Mouse (Mus musculus): ENCODE measurements around the gene Il4i1. TPM values are rescaled to one million over a fixed set of nuclear protein-coding genes. Genes with fewer than 3 reads are reported as not detected.

Il4i1 gene
- total and polyA plus RNA-seq, 2 experiments from 2014 or later, result 1.1 TPM; not detected in 1

GRCm38 (mm10) chr7:44841825-44842463, 25.8 kb downstream of the Il4i1 start:
- Histone ChIP-seq H3K4me3 (ENCODE audit: low read depth, low read length) (no peak overlapping the region), H3K4me2 (ENCODE audit: low read depth, low read length) (no peak overlapping the region), H3K27me3 (ENCODE audit: control insufficient read depth, insufficient read depth, low read length) (peaks cover 5% of the 10 kb centered on the region; the same call in 1 of the 2 replicates), H3K9me3 (replicated peaks; ENCODE audit: control insufficient read depth, low read length) (no peaks in the 10 kb centered on the region), H3K9ac (replicated peaks; ENCODE audit: low read depth, low read length) (no peak overlapping the region), H3K36me3 (replicated peaks; ENCODE audit: control insufficient read depth, insufficient read depth, low read length) (peaks cover 62% of the 10 kb centered on the region), H3K27ac (ENCODE audit: low read depth) (no peak overlapping the region), H3K4me1 (ENCODE audit: control insufficient read depth, insufficient read depth) (peaks cover 11% of the 10 kb centered on the region)
- ATAC-seq (ENCODE audit: insufficient read depth, low read depth), result no peak
- no peak for DNase-seq (ENCODE audit: low spot score)
- 82% methylated on average over 8 of the region's 8 CpGs for WGBS
- TF ChIP-seq EP300 (IDR thresholded peaks at IDR 0.05; ENCODE audit: low read depth), result no peak
- TF ChIP-seq CTCF (IDR thresholded peaks at IDR 0.05; ENCODE audit: low read depth), result no peak

DNA sequence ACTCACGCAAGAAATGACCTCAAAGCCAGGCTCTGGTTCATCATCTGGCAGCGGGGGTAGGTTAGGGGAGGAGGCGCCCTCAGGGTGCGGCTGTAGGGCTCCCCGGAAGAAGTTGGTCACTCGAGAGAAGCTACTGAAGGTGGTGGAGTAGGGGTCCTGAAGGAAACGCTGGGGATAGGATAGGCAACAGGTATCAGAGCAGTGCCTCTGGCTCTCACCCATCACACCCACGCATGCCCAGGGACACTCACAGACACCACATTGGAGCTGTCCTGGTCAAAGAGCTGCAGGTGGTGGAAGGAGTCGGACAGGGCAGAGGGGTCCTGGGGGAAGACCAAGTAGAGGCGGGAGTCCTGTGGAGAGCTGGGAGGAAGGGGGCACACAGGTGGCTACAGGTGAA, 28.8 kb downstream of the Il4i1 start:
- no peak overlapping the region for H3K27ac ChIP-seq (ENCODE audit: low read depth)
- ATAC-seq (ENCODE audit: insufficient read depth, low read depth), result no peak
- no peak for DNase-seq (ENCODE audit: low spot score)
- peaks cover 5% of the 10 kb centered on the region; the same call in 1 of the 2 replicates for H3K27me3 ChIP-seq (ENCODE audit: control insufficient read depth, insufficient read depth, low read length)
- WGBS, result 94% methylated on average over 10 of the region's 10 CpGs
- TF ChIP-seq CTCF (IDR thresholded peaks at IDR 0.05; ENCODE audit: low read depth) (no peak), EP300 (IDR thresholded peaks at IDR 0.05; ENCODE audit: low read depth) (no peak)
- H3K4me1 ChIP-seq (ENCODE audit: control insufficient read depth, insufficient read depth), result peaks cover 11% of the 10 kb centered on the region
- no peak overlapping the region for H3K4me3 ChIP-seq (ENCODE audit: low read depth, low read length)
- H3K9ac ChIP-seq (replicated peaks; ENCODE audit: low read depth, low read length), result no peak overlapping the region
- peaks cover 63% of the 10 kb centered on the region for H3K36me3 ChIP-seq (replicated peaks; ENCODE audit: control insufficient read depth, insufficient read depth, low read length)
- H3K9me3 ChIP-seq (replicated peaks; ENCODE audit: control insufficient read depth, low read length), result no peaks in the 10 kb centered on the region
- H3K4me2 ChIP-seq (ENCODE audit: low read depth, low read length), result no peak overlapping the region

DNA sequence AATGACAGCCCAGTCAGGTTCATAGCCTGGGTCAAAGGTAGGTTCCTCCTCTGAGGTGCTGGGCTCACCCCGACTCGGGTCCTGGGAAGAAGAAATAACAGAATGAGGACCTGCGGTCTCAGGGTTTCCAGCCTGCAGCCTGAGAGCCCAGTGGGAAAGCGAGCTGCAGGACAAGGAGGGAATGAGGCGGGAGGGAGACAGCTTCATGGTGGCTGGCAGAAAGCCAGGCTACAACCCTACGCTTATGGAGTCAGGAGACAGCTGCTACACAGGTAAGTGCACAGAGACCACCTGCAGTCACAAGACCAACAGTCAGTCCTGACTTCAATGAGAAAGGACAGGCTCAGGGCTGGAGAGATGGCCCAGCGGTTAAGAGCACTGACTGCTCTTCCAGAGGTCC, 30.6 kb downstream of the Il4i1 start:
- Histone ChIP-seq H3K36me3 (replicated peaks; ENCODE audit: control insufficient read depth, insufficient read depth, low read length) (peaks cover 52% of the 10 kb centered on the region), H3K4me2 (ENCODE audit: low read depth, low read length) (no peak overlapping the region), H3K9ac (replicated peaks; ENCODE audit: low read depth, low read length) (no peak overlapping the region), H3K4me1 (ENCODE audit: control insufficient read depth, insufficient read depth) (peaks cover 16% of the 10 kb centered on the region), H3K27ac (ENCODE audit: low read depth) (no peak overlapping the region), H3K27me3 (ENCODE audit: control insufficient read depth, insufficient read depth, low read length) (no peaks in the 10 kb centered on the region), H3K4me3 (ENCODE audit: low read depth, low read length) (no peak overlapping the region), H3K9me3 (replicated peaks; ENCODE audit: control insufficient read depth, low read length) (no peaks in the 10 kb centered on the region)
- ATAC-seq (ENCODE audit: insufficient read depth, low read depth) (no peak), DNase-seq (ENCODE audit: low spot score) (no peak)
- TF ChIP-seq EP300 (IDR thresholded peaks at IDR 0.05; ENCODE audit: low read depth) (no peak), CTCF (IDR thresholded peaks at IDR 0.05; ENCODE audit: low read depth) (no peak)
- 82% methylated on average over 7 of the region's 7 CpGs for WGBS

GRCm38 (mm10) chr7:44847772-44848171, 31.6 kb downstream of the Il4i1 start:
- Histone ChIP-seq H3K4me1 (ENCODE audit: control insufficient read depth, insufficient read depth) (peaks cover 16% of the 10 kb centered on the region), H3K4me3 (ENCODE audit: low read depth, low read length) (peak overlapping the region; percentile 81), H3K27ac (ENCODE audit: low read depth) (no peak overlapping the region), H3K9me3 (replicated peaks; ENCODE audit: control insufficient read depth, low read length) (no peaks in the 10 kb centered on the region), H3K27me3 (ENCODE audit: control insufficient read depth, insufficient read depth, low read length) (no peaks in the 10 kb centered on the region), H3K4me2 (ENCODE audit: low read depth, low read length) (peak overlapping the region; percentile 82), H3K36me3 (replicated peaks; ENCODE audit: control insufficient read depth, insufficient read depth, low read length) (peaks cover 43% of the 10 kb centered on the region), H3K9ac (replicated peaks; ENCODE audit: low read depth, low read length) (peak overlapping the region; percentile 48)
- ATAC-seq (ENCODE audit: insufficient read depth, low read depth), result no peak
- TF ChIP-seq EP300 (IDR thresholded peaks at IDR 0.05; ENCODE audit: low read depth) (no peak), CTCF (IDR thresholded peaks at IDR 0.05; ENCODE audit: low read depth) (no peak)
- DNase-seq (ENCODE audit: low spot score), result no peak
- WGBS, result 71% methylated on average over 5 of the region's 5 CpGs

DNA sequence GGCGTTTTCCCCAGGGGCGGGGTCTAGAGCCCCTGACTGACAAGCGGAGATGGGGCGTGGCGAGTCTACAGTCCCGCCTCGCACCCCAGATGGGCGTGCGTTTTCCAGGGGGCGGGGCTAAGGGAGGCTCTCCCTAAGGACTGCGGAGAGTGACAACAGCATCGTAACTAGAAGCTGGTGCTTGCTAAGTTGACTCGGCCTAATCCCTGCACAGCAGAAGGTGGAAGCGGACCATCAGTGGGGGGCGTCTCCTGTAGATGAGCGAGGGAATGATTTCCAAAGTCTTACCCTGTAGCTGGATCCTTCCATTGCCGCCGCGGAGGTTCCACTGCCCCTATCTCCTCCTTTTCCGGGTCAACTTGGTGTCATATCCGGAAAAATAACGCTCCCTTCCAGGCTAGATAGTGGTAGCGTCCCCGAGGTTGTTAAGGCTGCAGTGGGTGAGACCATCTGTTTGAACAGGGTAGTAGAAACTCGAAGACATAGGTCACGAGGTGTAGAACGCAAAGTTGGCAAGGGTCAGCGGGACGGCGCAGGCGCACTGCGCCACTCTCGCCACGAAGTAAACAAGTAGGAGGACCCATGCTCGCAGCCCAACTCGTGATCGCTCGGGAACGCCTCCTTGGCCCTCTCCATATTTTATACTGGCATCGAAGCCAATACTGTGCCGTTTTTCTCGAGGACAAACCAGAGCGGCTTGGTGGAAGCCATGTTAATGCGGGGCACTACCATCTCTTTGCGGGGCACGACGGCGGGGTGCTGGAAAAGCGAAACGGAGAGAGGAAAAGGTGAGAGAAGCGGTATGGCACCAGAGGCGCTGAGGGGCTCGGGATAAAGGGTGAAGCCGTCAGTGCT, 32.6 kb downstream of the Il4i1 start, which contains the start of the genes Akt1s1 and Tbc1d17:
Gene Akt1s1 (plus strand): TSS at position 431 of the 855 bp plus-strand sequence.
Gene Tbc1d17 (minus strand): TSS at position 519 of the 855 bp plus-strand sequence.
- TF ChIP-seq CTCF (IDR thresholded peaks at IDR 0.05; ENCODE audit: low read depth) (no peak), EP300 (IDR thresholded peaks at IDR 0.05; ENCODE audit: low read depth) (peak; percentile 91)
- under 1% methylated on average over 54 of the region's 54 CpGs for WGBS
- peak; percentile 83 for ATAC-seq (ENCODE audit: insufficient read depth, low read depth)

More for the DNA sequence above, 32.6 kb downstream of the Il4i1 start, which contains the start of the genes Akt1s1 and Tbc1d17:
- Histone ChIP-seq H3K4me3 (ENCODE audit: low read depth, low read length) (peak within 1 kb of the TSS; percentile 81), H3K9me3 (replicated peaks; ENCODE audit: control insufficient read depth, low read length) (no peaks in the 10 kb centered on the region), H3K27me3 (ENCODE audit: control insufficient read depth, insufficient read depth, low read length) (no peaks in the 10 kb centered on the region), H3K9ac (replicated peaks; ENCODE audit: low read depth, low read length) (peak within 1 kb of the TSS; percentile 83), H3K27ac (ENCODE audit: low read depth) (peak within 1 kb of the TSS; percentile 98), H3K4me2 (ENCODE audit: low read depth, low read length) (peak within 1 kb of the TSS; percentile 82), H3K36me3 (replicated peaks; ENCODE audit: control insufficient read depth, insufficient read depth, low read length) (peaks cover 37% of the 10 kb centered on the region), H3K4me1 (ENCODE audit: control insufficient read depth, insufficient read depth) (peaks cover 20% of the 10 kb centered on the region)
- peak; percentile 99 for DNase-seq (ENCODE audit: low spot score)
